Mouse (Mus musculus): ENCODE data around the gene Abca13.
A peak's percentile ranks its signal among the peaks of the same experiment; 100 is the strongest.
"Not testable (repeated sequence)": the region's sequence is repeated elsewhere in the genome, so short reads cannot be mapped to it uniquely, and the experiment has no call there.

The Abca13 gene

DNA sequence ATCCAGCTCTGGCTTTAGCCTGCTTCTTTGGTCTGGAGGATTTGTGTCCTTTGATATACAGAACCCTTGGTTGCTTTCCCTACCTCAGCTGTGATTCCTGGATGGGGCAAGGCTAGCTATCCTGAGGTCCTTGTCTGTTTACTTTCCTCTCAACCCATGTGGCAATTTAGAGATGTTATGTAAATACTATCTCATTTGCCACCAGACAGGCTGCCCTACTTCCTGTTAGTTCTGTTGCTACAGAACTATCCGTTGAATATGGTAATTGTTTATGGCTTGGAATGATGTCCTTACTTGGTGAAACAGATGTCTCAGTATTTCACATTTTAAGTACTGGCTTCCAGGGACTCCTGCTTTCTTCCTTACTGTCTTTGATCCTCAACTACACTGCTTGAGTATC, 107.9 kb downstream of the Abca13 start:
- no peak for DNase-seq

DNA sequence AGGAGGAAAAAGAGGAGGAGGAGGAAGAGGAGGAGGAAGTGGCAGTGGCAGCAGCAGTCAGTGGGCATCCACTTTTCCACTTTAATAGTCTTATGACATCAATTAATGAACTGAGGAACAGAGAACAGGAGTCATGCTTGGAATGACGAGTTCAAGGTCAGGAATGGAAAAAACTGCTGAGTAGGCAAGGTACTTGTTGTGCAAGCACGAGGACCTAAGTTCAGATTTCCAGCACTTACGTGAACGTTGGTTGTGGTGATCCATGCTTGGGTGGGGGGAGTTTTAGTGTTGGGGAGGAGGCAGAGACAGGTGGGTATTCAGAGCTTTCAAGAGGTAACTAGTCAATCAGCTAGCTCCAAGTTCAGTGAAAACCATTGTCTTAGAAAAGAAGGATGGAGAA, 113.7 kb downstream of the Abca13 start:
- DNase-seq = no peak

DNA sequence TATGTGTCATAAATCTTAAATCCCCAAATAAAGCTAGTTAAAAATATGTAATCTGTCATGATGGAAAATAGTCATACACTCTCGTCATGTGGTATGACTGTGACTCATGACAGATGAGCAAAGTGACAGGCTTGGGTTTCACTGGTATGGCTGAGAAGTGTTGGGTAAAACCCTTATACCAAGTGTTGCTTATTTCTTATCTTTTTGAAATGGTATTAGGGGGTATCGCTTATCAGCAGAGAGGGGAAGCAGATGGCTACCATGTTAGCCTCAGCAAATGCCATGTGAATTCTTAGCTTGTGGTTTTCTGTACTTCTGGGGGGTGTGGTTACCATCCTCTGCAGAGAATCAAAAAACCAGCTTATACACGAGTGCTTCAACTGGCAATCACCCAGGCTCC, 124.8 kb downstream of the Abca13 start:
- no peak for DNase-seq

DNA sequence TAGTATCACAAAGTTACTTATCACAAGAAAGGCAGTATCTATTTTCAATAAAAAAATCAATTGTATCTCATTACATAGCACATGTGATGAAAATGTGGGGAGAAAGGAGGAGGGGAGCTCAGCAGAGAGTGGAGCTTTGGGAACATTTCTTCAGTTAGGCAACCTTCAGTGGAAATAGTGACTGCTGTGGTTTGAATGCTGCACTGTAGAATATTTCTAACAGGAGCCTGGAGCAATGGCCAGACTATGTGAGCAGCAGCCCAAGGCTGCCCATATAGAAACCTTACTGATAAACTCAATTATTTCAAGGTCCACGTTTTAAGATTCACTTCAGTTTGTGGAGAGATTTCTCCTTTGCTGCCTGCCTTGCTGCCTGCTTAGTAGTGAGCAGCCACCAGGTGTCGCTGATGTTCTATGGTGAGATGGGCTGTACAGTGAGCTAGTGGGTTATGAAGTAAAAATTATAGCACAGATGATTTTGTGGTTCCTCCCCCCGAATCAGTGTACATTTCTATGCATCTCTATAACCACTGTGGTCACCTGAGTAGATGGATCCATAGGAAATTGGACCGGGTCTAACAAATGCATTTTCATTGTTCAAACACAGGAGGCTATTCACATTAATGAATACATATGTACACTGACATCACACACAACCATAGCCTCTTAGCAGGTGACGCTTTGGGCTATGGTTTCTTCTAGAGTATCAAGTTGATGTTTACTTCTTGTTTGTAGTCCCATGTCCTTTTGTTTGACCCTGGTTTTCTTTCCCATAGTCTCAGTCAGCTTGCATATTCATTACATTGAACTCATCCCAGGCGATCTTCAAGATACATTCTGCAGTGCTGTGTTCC, 125.6 kb downstream of the Abca13 start:
- DNase-seq = peak; percentile 64

DNA sequence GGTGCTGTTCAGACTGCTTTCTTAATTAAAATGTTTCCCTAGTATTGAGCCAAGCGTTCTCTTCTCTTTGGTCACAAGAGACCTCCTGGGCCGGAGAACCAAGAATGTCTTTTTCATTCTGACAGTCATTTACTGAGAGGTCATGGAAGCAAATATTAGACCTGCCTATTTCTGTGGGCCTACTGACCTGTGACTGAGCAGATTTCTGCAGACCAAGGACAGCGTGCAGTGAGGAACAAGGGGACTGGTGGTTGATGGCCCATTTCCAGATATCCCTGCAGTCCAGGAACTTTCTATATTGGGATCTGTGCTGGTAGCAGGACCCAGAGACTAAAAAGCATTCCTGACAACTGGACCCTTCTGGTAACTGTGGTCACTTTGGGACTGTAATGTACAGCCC, 146.4 kb downstream of the Abca13 start:
- no peak for DNase-seq

DNA sequence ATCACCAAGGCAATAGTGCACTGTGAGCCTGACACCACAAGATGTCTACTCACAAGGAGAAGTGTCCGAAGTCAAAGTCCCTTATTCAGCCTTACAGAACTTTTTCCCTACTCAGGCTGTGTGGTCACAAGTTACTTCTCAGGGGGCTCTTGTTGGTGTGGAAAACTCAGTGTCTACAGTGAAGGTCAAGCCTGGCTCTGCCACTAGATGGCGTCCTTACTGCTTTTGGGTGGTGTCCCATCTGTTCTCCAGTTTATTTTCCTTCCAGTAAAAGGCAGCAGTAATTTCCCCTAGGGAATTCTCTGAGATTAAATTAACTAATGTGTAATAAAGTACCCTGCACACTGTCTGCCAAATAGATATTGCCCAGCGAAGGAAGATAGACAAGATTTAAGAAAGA, 156.0 kb downstream of the Abca13 start:
- DNase-seq = no peak

DNA sequence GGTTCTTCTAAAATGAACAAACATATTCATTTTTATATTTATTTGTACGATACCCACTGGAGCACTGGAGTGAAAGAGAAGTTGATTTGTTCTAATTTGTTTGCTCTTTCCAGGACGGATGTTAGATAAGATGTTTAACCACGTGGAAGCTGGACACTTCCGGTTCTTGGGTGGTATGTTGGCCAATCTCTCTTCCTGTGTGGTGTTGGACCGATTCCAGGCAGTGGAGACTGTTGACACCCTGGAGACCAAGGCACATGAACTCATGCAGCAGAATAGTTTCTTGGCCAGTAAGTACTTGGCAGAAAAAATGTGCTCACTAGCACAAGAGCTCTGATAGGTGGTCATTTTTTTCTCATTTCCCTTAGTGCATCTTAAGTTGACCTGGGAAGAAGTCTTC, 181.4 kb downstream of the Abca13 start:
- DNase-seq = no peak

DNA sequence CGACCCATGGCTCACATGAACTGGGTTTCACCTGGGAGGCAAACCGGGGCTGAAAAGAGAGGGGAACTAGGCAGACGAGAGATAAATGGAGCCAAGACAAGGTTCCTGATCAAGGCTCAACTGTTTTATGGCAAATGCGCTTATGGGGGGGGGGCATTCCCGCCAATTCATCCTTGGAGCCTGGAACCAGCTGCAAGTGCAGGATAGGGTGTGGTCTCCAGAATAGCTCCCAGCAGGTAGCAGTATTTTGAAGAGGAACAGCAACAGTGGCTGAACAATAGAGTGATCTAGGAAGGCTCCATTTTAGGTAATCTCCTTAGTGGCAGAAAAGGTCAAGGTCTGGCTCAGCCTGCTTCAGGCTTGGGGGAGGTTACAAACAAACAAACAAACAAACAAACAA, 182.7 kb downstream of the Abca13 start:
- not testable (repeated sequence) for DNase-seq

DNA sequence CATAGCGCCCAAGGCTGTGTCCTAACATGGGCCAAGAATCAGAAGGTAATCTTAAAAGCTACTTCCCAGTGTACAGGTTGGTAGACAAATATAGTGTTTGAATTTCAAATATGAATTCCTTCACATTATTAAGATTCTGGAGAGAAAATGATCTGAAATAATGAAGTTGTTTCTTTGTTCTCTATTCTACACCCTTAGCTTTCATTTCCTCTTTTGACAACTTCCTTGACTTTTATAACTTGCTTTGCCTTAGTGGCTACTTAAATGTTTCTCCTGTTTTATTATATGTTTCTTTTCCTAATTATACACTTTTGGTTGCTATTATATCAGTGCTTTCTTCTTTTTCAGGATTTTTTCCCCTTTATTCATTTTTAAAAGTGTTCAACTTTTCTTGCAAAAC, 196.8 kb downstream of the Abca13 start:
- DNase-seq = no peak

DNA sequence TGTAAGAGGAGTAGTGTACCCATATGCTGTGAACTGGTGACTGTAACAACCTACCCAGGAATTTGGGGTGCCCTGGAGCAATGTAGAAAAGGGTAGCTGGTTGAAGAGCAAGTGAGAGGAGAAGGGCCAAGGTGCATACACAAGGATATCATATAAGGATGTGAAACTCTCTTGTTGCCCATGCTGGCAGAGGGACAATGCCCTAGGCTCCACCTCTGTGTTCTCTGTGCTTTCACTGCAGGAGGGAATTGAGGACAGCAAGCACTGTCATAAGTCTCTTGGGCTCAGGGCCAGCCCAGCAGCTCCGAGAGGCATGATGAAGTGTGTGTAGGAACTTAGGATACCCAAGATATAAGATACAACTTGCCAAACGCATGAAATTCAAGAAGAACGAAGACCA, 225.2 kb downstream of the Abca13 start:
- DNase-seq = no peak

DNA sequence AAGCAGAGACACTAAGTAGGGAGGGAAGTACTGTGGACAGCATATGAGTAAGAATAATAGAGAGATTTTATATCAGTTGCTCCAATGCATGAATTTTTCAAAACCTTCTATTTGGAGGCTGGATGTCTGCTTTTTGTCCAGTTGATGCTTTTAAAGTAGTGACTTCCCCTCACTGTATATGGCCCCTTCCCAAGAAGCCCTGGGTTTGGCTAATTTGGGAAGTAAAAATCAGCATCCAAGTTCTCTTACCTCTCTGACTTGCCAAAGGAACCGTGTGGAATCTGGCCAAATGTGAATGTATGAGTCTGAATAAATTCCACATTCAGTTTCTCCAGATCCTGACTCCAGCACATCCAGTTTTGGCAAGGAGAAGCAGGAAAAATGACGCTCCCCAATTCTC, 228.5 kb downstream of the Abca13 start:
- no peak for DNase-seq

DNA sequence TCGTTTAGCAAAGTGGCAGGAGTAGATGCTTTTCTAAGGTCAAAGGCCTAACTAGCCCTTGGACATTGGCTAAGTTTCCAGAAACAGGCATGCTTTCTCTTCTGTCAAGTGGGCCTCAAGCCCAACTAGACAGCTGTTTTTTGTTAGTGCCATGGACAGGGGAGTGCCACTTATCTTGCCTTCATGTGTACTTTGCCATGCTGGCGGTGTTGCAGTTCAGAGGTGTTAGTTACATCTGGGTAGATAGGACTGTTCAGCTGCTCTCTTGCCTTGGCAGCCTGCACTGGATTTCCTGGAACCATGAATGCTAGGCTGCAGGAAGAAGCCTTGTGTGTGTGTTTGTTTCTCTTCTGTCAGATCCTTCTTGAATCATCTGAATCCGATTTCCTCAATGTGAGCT, 235.7 kb downstream of the Abca13 start:
- no peak for DNase-seq

DNA sequence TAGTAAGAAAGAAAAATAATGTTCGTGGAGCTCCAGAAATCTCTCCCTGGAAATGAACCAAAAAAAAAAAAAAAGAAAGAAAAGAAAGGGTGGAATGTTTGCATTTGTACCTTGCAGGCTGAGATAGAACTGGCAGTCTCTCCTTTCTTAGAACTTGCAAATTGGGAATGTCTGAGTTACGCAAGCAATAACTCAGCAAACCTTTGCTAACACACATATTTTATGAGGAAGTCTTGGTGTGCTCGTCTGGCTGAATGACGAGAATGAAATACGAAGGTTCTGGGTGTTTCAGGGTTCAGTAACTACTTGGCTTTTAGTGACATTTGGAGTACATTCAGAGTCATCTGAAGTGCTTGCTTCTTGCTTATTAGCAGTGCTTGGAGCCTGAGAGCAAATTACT, 241.1 kb downstream of the Abca13 start:
- DNase-seq = no peak

DNA sequence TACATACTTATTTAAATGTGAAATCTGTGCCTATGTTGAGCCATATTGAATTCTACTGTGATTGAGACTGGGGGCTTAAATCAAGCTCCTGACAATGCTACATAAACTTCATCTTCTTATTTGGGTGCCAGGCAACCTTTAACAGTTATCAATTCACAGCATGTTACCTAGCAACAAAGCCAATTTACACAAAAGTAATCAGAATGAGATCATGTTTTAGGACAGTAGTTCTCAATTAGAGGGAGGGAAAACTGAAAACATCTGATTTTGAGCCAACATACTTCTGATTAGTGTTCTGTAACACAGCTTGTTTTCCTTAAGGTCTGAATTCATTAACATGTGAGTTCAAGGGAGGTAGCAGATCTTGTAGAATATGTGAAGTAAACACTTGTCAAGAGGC, 244.9 kb downstream of the Abca13 start:
- no peak for DNase-seq

DNA sequence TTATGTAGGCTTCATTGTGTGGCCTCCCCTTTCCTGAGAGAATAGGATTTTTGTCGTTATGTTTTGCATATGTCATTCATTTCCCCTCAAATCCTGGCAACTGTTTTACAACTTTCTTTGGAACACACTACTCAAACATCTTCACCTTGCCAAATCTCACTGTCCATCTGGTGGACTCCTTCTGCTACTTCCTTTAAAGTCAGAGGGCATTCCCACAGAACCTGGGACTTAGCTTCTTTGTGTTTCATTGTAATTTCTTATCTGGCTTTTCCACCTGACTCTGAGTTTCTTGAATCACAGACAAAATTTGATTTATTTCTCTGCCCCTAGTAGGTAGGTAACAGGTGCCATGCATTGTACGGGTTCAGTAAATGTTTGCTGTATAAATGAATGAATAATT, 248.0 kb downstream of the Abca13 start:
- no peak for DNase-seq

DNA sequence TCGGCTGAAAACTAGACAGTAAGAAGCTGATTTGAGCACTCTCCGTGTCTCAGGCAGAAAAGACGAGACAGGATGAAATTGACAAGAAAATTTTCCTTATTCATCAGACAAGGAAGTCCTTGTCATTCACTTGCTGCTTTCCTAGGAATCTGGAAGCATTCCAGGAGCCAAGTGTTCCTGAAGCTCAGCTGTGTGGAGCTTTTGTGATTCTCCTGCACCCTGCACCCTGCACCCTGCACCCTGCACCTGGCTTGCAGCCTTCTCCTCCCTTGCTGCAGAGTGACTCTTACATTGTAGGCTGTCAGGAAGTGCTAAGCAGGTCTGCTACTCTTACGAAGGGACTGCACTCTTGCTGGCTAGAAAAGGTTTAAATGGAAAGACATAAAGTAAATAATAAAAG, 249.4 kb downstream of the Abca13 start:
- DNase-seq = no peak

DNA sequence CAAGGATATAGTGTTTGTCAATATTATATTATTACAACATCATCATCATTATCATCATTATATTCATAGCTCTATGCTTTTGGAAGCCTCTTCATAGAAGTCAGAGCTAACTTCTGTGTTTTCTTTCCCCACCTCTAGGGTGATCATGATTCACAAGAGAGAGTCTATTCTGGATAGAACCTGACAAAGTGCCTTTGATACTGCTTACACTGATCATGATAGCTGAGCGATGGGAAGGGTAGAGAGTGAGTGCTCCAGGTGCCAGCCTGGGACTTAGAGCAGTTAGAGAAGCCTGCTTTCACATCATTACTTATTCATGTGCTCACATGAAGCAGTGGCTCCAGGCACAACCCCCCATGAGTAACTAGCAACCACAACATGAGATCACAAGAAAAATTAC, 280.7 kb downstream of the Abca13 start:
- no peak for DNase-seq

DNA sequence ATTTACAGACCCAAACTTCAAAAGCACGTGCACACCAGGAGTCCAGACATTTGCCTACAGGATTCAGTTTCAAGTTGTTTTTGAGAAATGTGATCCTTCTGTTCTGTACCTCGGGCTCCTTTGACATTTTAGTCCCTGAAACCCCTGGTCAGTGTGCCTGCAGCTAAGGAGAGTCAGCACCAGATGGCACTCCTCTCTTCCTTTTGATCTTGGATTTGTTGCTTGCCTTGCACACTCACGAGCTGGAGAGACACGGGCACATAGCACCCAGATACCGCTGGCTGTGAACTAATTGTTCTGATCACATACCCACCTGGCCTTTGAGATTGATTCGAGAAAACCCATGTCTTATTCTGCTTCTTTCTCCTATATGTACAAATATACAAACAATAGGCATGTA, 289.8 kb downstream of the Abca13 start:
- peak; percentile 16 for DNase-seq

DNA sequence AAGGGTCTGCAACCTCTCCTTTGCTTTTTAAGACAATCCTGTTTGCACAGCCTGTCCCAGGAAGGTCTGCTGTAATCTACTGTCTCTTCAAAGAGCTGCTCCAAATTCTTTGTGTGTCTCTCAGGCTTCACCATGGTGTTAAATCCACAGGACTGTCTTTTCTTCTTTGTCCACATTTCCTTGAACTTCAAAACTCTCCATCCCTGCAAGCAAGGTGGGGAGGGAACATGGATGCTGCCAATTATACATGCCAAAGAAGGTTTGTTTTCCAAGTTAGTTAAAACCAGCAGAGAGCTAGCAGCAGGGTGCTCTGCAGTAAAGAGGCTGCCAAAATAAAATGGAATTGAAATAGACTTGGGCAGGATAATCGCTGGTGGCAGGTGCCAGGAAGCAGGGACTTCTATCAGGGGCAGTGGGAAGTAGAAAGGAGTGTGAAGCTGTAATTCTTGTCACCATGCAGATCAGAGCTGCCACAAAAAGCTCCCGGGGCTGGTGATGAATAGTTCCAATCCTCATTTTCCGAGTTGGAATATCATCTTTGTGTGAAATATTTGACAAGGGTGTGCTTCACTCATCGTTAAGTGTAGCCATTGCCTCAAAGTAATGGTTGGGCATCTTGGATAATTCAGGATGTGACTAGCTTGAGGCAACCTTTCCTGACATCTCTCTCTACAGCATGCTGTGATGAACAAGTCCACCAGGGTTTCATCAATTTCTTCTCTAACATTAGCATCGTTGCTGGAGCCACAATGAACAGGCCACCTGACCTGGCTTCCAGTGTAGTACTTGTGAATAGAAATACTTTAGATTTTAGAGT, 308.8 kb downstream of the Abca13 start:
- DNase-seq = peak; percentile 6

DNA sequence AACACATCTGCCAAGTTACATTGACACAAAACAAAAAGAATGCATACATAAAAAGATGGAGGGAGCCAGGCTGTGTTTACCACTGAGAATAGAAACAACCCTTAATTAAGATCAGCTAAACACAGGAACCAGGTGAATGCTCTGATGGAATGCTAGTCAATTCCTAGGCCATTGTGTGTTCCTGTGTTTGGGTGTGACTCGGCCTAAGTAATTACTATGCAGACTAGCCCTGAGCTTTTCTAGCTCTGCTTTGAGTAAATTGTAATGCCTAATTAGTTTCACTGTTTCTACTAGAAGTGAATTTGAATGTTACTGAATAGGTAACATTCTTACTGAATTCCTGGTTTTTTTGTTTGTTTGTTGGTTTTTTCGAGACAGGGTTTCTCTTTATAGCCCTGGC, 323.2 kb downstream of the Abca13 start:
- DNase-seq = not testable (repeated sequence)

DNA sequence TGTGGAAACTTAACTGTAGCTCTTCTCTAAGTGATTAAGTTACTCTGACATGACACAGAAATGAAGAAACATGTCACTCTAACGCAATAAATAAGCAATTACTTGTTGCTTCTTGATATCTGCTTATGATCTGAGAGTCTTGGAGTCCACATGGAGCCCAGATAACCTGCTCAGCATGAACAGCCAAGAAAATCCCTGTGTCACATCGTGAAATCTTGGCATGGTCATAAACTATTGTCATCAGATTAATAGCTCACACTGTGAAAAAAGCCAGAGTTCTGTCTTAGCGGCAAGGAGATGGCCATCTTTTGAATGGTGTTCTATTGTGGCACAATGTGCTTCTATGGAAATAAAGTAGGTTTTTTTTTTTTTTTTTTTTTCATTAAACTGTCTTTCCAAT, 336.8 kb downstream of the Abca13 start:
- no peak for DNase-seq

DNA sequence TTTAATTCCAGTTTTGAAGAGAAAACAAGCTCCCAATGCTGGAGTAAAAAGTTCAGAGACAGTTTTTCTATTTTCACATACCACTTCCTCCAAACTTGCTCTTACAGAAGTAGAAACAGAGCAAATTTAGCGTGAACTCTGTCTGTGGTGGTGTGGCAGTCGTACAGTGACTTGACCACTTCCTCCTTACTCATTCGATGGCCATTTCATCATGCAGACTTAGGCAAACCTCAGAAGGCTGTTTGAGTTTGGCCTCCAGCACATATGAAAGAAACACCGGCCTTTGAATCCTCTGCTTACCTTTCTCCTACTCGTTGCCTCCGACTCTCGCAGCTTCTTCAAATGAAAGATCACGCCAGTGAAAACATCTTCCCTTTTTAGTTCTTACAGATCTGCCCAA, 340.0 kb downstream of the Abca13 start:
- DNase-seq = no peak

DNA sequence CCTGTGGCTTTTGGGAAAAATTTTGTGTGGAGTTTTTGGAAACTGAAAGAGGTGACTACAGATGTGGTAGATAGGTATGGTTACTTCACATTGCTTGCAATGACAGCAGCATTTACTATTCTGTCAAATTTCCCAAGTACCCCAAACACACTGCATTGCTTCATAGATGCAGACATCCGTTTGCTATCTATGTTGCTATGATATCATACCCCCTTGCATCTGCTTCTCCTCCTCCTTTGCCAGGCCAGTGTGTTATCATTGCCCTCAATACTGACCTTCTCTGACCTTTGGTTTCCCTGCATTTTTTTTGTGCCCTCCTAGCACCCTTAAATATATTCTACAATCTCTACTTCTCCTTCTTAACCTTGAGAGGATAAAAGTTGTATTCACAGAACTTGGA, 341.4 kb downstream of the Abca13 start:
- no peak for DNase-seq

DNA sequence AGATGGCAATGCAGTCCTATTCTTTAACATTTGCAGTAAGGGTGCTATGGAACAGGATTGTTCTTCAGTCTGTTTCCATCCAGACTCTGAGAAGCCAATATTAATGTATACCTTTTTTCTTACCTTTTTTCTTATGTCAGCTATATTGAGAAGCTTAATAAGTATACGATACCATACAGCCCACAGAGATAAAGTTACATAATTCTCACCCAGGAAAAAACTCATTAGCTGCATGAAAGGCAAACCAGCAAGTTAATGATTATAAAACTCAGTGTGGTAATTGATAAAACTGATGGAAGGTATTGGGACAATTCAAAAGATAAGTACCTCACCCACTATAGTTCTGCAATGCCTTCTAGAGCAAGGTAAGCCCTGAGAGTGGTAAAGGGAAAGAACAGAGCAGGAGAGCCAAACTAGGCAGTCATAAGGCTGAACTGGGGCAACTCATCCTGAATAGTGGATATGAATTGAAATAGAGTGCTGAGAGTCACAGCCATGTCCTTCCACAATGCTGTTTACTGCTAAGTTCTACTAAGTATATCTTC, 342.0 kb downstream of the Abca13 start:
- no peak for DNase-seq

Data from right cerebral cortex, postnatal 25 days (tissue).